Mouse (Mus musculus): ENCODE measurements at regions not wholly inside any gene's neighbourhood (a gene's known extent, or its start where the extent isn't known, plus 50 kb on each side); places are given as distances from the start of the nearest gene placed in this dataset. TPM values are rescaled to one million over a fixed set of nuclear protein-coding genes. Genes with fewer than 3 reads are reported as not detected.

Small RNAs in the stretch of these regions (microRNA-seq; reads per million reads assigned to microRNA genes)
- not detected for gene Gm27878
